Mouse (Mus musculus): ENCODE results near the gene Clca3a1.

DNA sequence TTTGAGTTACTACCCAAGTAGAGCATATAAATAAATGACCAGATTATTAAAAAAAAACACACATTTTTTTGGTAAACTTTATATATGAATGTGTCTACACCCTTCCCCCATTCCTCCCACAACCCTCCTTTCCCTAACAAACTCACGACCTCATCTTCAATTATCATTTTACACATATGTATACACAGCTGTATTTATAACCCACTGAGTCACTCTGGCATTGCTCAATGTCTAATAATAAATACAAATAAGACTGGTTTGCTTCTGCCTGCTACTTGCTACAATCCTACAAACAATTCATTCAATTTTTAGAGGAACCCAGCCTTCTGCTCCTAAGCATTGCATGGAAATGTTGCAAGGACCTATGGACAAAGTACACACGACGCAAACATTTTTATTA lies 1.1 kb downstream of the Clca3a1 start:
- TF ChIP-seq CTCF (IDR thresholded peaks at IDR 0.05; ENCODE audit: low read depth), result no peak
- TF ChIP-seq EP300 (IDR thresholded peaks at IDR 0.05; ENCODE audit: low read depth), result no peak
